Mouse (Mus musculus): ENCODE measurements around the gene Ndufaf4. TPM values are rescaled to one million over a fixed set of nuclear protein-coding genes. Genes with fewer than 3 reads are reported as not detected.

Ndufaf4 gene
- total RNA-seq, 2 experiments from 2014 or later = 40.0 to 55.9 TPM

DNA sequence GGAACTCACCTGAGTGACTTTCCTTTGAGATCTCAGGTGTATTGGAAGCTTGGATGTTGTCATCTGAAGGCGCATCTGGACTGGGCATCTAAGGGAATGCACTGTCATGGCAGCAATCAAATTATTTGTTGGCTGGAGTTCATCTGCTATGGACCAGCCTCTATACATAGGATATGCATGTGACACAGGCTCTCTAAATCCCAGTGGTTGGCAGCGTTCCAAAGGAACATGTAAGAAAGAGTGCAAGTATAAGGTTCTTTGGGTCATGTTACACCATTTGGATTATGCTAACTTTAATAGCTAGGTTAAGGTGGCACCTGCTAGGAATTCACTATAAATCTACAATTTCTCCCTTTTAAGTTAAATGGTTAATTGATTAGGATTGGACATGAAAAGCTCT, 17.7 kb downstream of the Ndufaf4 start:
- DNase-seq = no peak
- no peak for TF ChIP-seq CTCF (IDR thresholded peaks at IDR 0.05)
- Histone ChIP-seq H3K4me3 (no peak overlapping the region), H3K27ac (no peak overlapping the region)
- intact Hi-C loops (cut with DNase I) = no loop called here

DNA sequence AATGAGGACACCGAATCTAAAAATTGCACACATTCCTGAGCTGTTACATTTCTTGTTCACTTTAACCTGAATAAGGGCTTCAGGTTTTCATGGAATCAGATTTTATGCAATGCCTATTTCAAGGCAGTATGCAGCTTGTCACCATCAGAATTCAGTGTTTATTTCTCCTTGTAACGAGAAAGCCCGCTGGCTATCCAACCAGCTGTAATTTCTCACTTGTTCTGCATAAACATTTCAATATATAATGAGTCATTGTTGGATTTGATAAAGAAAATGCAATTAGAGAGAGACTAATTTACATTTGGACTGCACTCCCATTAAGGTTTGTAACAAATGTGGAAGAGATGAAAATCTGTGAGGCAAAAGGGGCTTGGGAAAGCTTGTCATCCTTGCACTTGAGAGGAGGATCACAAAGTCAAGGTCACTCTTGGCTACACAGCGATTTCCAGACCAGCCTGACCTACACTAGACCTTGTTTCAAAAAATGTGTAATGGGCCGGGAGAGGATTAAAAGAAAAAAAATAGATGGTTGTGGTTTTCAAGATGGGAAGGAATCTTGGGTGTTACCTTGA, 22.2 kb downstream of the Ndufaf4 start:
- TF ChIP-seq CTCF (IDR thresholded peaks at IDR 0.05) = no peak
- DNase-seq = no peak
- intact Hi-C loops (cut with DNase I) = no loop called here
- no peak overlapping the region for H3K27ac ChIP-seq
- H3K4me3 ChIP-seq = no peak overlapping the region

DNA sequence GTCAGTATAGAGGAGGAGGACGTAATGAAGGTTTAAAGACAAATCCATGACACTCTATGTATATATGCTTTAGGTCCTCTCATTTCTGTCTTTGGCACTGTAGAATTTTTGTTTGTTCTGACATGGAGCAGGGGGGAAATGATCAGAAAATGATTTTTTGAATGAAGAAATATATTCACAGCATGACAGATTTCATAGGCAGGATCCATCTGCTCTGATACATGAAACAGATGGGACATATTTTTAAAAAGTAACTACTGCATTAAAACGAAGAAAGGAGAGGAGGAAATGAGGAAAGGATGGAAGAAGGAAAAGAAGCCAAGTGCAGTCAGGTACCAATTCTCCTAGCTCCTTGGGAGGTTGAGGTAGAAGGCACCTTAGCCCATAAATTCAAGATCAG, 26.8 kb downstream of the Ndufaf4 start:
- TF ChIP-seq CTCF (IDR thresholded peaks at IDR 0.05) = no peak
- DNase-seq = no peak
- intact Hi-C loops (cut with DNase I) = no loop called here

DNA sequence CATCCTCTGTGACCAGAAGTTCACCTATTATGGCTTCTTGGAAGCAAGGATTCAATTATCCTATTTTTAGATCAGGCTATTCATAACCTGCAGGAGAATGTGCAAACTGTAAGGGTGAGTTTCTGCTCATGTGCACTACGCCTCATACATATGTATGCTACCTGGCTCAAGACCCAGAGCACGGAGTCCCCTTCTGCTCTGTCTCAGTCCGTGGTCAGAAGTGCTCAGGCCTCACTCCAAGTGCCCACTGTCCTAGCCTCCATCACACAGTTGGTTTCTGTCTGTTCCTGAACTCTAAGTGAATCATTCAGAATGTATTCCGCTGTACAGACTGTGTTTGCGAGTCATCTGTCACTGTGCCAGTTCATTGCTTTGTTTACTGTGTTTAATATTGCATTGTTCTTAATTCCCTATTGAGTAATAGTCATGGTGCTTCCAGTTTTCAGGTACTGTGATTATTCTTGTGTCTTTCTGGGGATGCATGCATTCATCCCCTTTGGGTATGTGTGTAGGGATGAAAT, 30.4 kb downstream of the Ndufaf4 start:
- H3K27ac ChIP-seq = no peak overlapping the region
- TF ChIP-seq CTCF (IDR thresholded peaks at IDR 0.05) = no peak
- no peak overlapping the region for H3K4me3 ChIP-seq
- intact Hi-C loops (cut with DNase I) = no loop called here
- no peak for DNase-seq

More for the DNA sequence above, 26.8 kb downstream of the Ndufaf4 start:
- no peak overlapping the region for H3K4me3 ChIP-seq
- H3K27ac ChIP-seq = no peak overlapping the region

DNA sequence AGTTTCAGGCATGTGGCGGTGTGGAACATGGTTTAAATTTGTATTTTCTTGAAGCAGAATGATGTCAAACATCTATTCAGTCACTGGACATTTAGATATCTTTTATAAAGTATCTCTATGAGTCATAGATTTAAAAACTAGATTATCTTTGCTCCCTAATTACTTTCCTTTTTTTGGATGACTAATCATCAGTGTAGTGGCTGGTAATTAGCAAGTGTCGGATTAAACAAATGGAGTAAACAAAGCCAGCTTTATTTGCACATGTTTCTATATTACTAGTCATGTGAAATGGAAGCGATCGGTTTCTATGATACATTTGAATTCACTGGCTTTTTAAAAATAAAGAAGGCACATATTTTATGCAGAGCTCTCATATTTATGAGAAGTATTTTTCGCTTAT, 31.0 kb downstream of the Ndufaf4 start:
- Histone ChIP-seq H3K27ac (no peak overlapping the region), H3K4me3 (no peak overlapping the region)
- no peak for TF ChIP-seq CTCF (IDR thresholded peaks at IDR 0.05)
- intact Hi-C loops (cut with DNase I) = no loop called here
- no peak for DNase-seq

GRCm38 (mm10) chr4:24942728-24943424, 45.0 kb downstream of the Ndufaf4 start:
- intact Hi-C loops (cut with DNase I) = no loop called here
- no peak for TF ChIP-seq CTCF (IDR thresholded peaks at IDR 0.05)
- no peak for DNase-seq
- Histone ChIP-seq H3K4me3 (no peak overlapping the region), H3K27ac (no peak overlapping the region)

Other genes starting within 250 kb of the Ndufaf4 start
- under 1 TPM; 0.20 TPM for gene Klhl32, start 47.0 kb upstream of the Ndufaf4 start, total RNA-seq (2021)
- 1 to 10 TPM in 1 of 2 experiments, under 1 TPM in 1; 0.54 to 1.0 TPM for gene Gpr63, start 68.3 kb downstream of the Ndufaf4 start, total RNA-seq (2021)

All from gastrocnemius, adult 2 months (tissue).